Mouse (Mus musculus): Measurements from ENCODE around the gene Pgm5. TPM values are rescaled to one million over a fixed set of nuclear protein-coding genes. Genes with fewer than 3 reads are reported as not detected.

Gene Pgm5
- polyA plus RNA-seq, 1 experiment from 2014 or later = 0.08 TPM

DNA sequence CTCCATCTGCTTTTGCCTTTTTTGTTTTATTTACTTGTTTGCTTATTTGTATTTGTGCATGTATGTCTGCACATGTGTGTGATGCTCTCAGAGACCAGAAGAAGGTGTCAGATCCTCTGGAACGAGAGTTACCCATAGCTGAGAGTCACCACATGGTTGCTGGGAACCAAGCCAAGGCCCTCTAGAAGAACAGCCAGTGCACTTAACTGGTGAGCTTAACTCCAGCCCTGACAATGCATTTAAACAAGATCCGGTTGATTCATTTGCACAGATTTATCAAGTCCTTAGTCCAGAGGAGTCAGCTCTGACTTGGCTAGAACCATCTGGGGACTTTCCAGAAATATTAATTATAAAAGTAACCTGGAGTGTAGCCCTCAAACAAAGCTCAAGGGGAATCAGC lies 12.2 kb upstream of the Pgm5 start:
- H3K27me3 ChIP-seq (replicated peaks; ENCODE audit: control insufficient read depth, insufficient read depth, low read length) = no peaks in the 10 kb centered on the region
- no peaks in the 10 kb centered on the region for H3K9me3 ChIP-seq (ENCODE audit: control insufficient read depth, low read length)
- no peak for ATAC-seq
- H3K9ac ChIP-seq (replicated peaks; ENCODE audit: low read depth, low read length) = no peak overlapping the region
- no peak overlapping the region for H3K4me2 ChIP-seq (ENCODE audit: low read length)
- WGBS = 29% methylated on average over 2 of the region's 2 CpGs
- no peaks in the 10 kb centered on the region for H3K36me3 ChIP-seq (ENCODE audit: control insufficient read depth, insufficient read depth)
- H3K4me3 ChIP-seq (replicated peaks; ENCODE audit: low read length) = no peak overlapping the region
- no peaks in the 10 kb centered on the region for H3K4me1 ChIP-seq (replicated peaks; ENCODE audit: control insufficient read depth, insufficient read depth, low read length)
- H3K27ac ChIP-seq (ENCODE audit: low read length) = no peak overlapping the region

DNA sequence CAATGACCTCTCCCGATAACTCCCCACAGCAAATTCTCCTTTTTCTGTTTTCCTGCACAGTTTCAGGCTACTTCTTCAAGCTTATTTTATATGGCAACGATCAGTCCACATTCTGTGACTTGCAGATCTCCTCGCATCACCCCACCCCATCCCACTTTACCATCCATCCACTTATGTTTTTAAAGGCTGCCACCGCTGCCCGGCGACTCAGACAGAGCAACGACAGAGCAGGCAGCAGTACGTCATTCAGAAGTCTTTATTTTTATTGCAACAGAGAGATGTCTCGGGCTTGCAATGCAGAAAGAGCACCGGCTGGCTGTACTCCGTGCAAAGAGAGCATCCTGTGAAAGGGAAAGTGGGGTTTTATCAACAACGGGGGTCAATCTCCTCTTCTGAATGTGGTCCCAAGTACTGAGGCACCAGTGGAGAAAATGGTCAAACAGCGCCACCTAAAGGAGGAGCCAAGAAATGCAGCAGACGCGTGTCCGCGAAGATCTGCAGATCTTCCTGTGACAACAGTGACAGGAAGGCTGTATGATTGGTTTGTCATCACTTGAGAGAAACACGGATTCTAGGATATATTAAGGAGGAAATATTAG lies 9.5 kb upstream of the Pgm5 start:
- Histone ChIP-seq H3K4me3 (replicated peaks; ENCODE audit: low read length) (peak overlapping the region; percentile 42), H3K4me1 (replicated peaks; ENCODE audit: control insufficient read depth, insufficient read depth, low read length) (no peaks in the 10 kb centered on the region), H3K27me3 (replicated peaks; ENCODE audit: control insufficient read depth, insufficient read depth, low read length) (no peaks in the 10 kb centered on the region), H3K4me2 (ENCODE audit: low read length) (peak overlapping the region; percentile 70), H3K27ac (ENCODE audit: low read length) (no peak overlapping the region), H3K9me3 (ENCODE audit: control insufficient read depth, low read length) (no peaks in the 10 kb centered on the region), H3K36me3 (ENCODE audit: control insufficient read depth, insufficient read depth) (no peaks in the 10 kb centered on the region), H3K9ac (replicated peaks; ENCODE audit: low read depth, low read length) (peak overlapping the region; percentile 51)
- ATAC-seq = peak; percentile 89
- 15% methylated on average over 18 of the region's 18 CpGs for WGBS

DNA sequence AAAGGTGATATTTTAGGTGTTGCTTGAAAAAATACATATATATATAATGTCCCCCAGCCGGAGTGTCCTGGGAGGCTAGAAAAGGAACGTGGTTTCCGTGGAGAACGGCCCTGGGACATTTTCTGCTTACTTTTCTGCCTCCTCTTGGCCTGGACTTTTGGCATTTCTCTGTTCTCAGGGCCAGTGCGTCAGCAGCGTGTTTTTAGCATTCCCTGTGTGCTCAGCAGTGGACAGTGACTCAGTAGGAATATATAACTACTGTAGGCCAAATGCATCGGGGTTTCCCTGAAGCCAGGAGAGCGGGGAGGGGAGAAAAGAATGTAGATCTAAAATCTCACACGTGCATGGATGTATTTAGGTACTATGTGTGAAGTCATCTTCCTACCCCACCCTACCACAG lies 3.8 kb upstream of the Pgm5 start:
- H3K9me3 ChIP-seq (ENCODE audit: control insufficient read depth, low read length) = no peaks in the 10 kb centered on the region
- H3K4me1 ChIP-seq (replicated peaks; ENCODE audit: control insufficient read depth, insufficient read depth, low read length) = peaks cover 7% of the 10 kb centered on the region
- H3K27ac ChIP-seq (ENCODE audit: low read length) = no peak overlapping the region
- H3K27me3 ChIP-seq (replicated peaks; ENCODE audit: control insufficient read depth, insufficient read depth, low read length) = peaks cover 4% of the 10 kb centered on the region
- no peak for ATAC-seq
- WGBS = 89% methylated on average over 9 of the region's 9 CpGs
- H3K4me2 ChIP-seq (ENCODE audit: low read length) = no peak overlapping the region
- no peak overlapping the region for H3K4me3 ChIP-seq (replicated peaks; ENCODE audit: low read length)
- no peak overlapping the region for H3K9ac ChIP-seq (replicated peaks; ENCODE audit: low read depth, low read length)
- H3K36me3 ChIP-seq (ENCODE audit: control insufficient read depth, insufficient read depth) = no peaks in the 10 kb centered on the region

DNA sequence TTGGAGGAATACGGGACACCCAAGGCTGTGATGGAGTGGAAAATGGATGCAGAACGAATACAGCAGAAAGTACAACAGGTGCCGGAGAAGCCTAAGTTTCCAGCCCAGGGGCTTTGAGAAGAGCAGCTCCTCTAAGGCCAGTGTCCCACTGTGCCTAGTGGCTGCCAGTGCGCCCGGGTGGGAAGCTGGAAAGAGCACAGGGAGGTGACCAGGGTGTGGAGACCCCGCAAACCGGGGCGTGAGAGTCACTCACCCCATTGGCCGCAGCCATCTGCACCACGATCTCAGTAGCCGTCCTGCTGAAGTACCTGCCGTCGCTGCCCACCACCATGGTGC lies 411 bp downstream of the Pgm5 start:
- H3K9me3 ChIP-seq (ENCODE audit: control insufficient read depth, low read length) = no peaks in the 10 kb centered on the region
- H3K4me3 ChIP-seq (replicated peaks; ENCODE audit: low read length) = peak overlapping the region; percentile 35
- H3K36me3 ChIP-seq (ENCODE audit: control insufficient read depth, insufficient read depth) = no peaks in the 10 kb centered on the region
- H3K9ac ChIP-seq (replicated peaks; ENCODE audit: low read depth, low read length) = peak overlapping the region; percentile 38; the same call in 1 of the 2 replicates
- WGBS = 17% methylated on average over 13 of the region's 13 CpGs
- ATAC-seq = no peak
- H3K27me3 ChIP-seq (replicated peaks; ENCODE audit: control insufficient read depth, insufficient read depth, low read length) = peaks cover 4% of the 10 kb centered on the region
- peak overlapping the region; percentile 59 for H3K4me2 ChIP-seq (ENCODE audit: low read length)
- peaks cover 7% of the 10 kb centered on the region for H3K4me1 ChIP-seq (replicated peaks; ENCODE audit: control insufficient read depth, insufficient read depth, low read length)
- no peak overlapping the region for H3K27ac ChIP-seq (ENCODE audit: low read length)

DNA sequence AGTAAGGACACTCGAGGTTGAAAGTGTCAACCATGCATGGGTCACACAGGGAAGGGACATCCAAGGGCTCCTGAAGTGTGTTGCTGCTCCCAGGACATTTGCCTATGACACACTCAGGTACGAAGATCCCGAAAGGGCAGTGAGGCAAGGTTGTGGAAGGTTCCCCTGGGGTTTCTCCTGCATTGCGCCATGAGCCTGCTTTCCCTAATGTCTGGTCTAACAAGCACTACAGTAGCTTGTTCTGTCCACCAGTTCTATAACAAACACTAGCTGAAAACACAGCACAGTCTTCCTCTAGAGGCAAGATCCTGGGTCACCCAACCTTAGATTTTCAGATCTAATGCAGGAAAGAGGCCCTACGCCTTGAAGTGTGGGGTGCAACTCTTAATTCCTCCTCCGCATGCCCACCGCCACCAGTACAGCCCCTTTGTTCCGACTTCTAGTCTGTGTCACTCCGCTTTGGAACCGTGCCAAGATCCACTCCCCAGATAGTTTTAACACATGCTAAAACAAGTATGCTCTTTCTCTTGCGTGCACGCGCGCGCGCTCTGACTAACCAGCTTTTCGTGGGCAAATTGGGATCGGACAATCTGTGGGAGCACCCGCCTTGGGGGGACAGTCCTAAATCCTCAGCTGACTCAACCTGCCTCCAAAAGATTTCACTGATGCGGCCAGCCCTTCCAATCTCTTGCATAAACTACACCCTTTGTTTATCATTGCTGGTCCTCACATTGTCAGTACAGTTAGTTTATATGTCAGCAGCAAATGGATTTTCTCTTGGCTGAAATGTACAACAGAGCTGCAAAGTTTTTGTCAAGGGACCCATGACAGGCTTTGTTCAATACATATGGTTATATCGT lies 10.0 kb downstream of the Pgm5 start:
- Histone ChIP-seq H3K27ac (ENCODE audit: low read length) (no peak overlapping the region), H3K27me3 (replicated peaks; ENCODE audit: control insufficient read depth, insufficient read depth, low read length) (no peaks in the 10 kb centered on the region), H3K36me3 (ENCODE audit: control insufficient read depth, insufficient read depth) (no peaks in the 10 kb centered on the region), H3K9me3 (ENCODE audit: control insufficient read depth, low read length) (no peaks in the 10 kb centered on the region), H3K9ac (replicated peaks; ENCODE audit: low read depth, low read length) (no peak overlapping the region), H3K4me1 (replicated peaks; ENCODE audit: control insufficient read depth, insufficient read depth, low read length) (peaks cover 6% of the 10 kb centered on the region), H3K4me3 (replicated peaks; ENCODE audit: low read length) (no peak overlapping the region), H3K4me2 (ENCODE audit: low read length) (peak overlapping the region; percentile 20)
- 57% methylated on average over 21 of the region's 21 CpGs for WGBS
- peak; percentile 65 for ATAC-seq

DNA sequence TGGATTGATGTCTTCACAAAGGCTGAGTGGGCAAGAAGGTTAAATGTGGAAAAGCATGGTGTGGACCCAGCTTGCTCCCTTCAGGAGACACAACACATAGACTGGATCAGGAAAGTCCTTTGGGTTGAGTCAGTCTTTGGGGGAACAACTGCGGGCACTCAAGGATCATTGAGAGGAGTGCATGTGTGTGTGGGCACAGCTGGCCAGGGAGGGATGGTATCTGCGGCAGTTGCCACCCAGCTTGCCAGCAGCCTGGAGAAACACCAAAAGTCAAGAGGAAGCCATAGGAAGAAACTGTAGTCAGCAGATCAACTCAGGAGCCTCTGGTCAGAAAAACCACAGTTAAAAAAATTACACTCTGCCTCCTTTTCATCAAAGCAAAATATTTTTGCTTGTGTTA lies 12.8 kb downstream of the Pgm5 start:
- no peak for ATAC-seq
- WGBS = 94% methylated on average over 2 of the region's 2 CpGs
- no peaks in the 10 kb centered on the region for H3K27me3 ChIP-seq (replicated peaks; ENCODE audit: control insufficient read depth, insufficient read depth, low read length)

DNA sequence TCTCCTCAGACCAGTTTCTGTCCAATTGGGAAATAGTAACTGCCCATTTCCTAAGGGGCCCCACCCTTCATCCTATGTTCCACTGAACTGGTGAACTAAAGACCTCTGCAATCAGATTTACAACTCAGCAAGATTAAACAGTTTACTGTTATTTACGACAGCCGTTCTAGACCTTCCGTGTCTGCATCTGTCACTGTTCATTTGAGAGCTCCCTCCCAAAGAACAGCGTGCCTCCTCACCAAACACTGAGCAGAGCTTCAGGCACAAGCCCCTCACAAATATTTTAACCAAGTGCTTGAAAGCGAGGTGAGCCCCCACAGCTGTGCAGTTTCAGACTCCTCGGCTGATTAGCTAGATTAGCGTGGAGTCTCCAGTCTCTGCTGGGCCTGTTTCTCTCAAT lies 13.3 kb downstream of the Pgm5 start:
- peaks cover 14% of the 10 kb centered on the region for H3K4me1 ChIP-seq (replicated peaks; ENCODE audit: control insufficient read depth, insufficient read depth, low read length)
- WGBS = 64% methylated on average over 7 of the region's 7 CpGs
- no peaks in the 10 kb centered on the region for H3K36me3 ChIP-seq (ENCODE audit: control insufficient read depth, insufficient read depth)
- H3K4me2 ChIP-seq (ENCODE audit: low read length) = no peak overlapping the region
- H3K4me3 ChIP-seq (replicated peaks; ENCODE audit: low read length) = no peak overlapping the region
- no peaks in the 10 kb centered on the region for H3K27me3 ChIP-seq (replicated peaks; ENCODE audit: control insufficient read depth, insufficient read depth, low read length)
- H3K9me3 ChIP-seq (ENCODE audit: control insufficient read depth, low read length) = no peaks in the 10 kb centered on the region
- H3K9ac ChIP-seq (replicated peaks; ENCODE audit: low read depth, low read length) = no peak overlapping the region
- H3K27ac ChIP-seq (ENCODE audit: low read length) = no peak overlapping the region
- no peak for ATAC-seq

More for the DNA sequence above, 12.8 kb downstream of the Pgm5 start:
- no peak overlapping the region for H3K9ac ChIP-seq (replicated peaks; ENCODE audit: low read depth, low read length)
- H3K36me3 ChIP-seq (ENCODE audit: control insufficient read depth, insufficient read depth) = no peaks in the 10 kb centered on the region
- no peak overlapping the region for H3K4me3 ChIP-seq (replicated peaks; ENCODE audit: low read length)
- H3K4me1 ChIP-seq (replicated peaks; ENCODE audit: control insufficient read depth, insufficient read depth, low read length) = peaks cover 14% of the 10 kb centered on the region
- no peak overlapping the region for H3K27ac ChIP-seq (ENCODE audit: low read length)
- no peaks in the 10 kb centered on the region for H3K9me3 ChIP-seq (ENCODE audit: control insufficient read depth, low read length)
- H3K4me2 ChIP-seq (ENCODE audit: low read length) = no peak overlapping the region

GRCm38 (mm10) chr19:24845007-24845546 lies 16.6 kb downstream of the Pgm5 start:
- 30% methylated on average over 7 of the region's 7 CpGs for WGBS
- H3K27me3 ChIP-seq (replicated peaks; ENCODE audit: control insufficient read depth, insufficient read depth, low read length) = no peaks in the 10 kb centered on the region
- no peaks in the 10 kb centered on the region for H3K36me3 ChIP-seq (ENCODE audit: control insufficient read depth, insufficient read depth)
- peak; percentile 81 for ATAC-seq
- no peaks in the 10 kb centered on the region for H3K9me3 ChIP-seq (ENCODE audit: control insufficient read depth, low read length)
- H3K4me3 ChIP-seq (replicated peaks; ENCODE audit: low read length) = no peak overlapping the region
- H3K9ac ChIP-seq (replicated peaks; ENCODE audit: low read depth, low read length) = no peak overlapping the region
- H3K27ac ChIP-seq (ENCODE audit: low read length) = no peak overlapping the region
- H3K4me1 ChIP-seq (replicated peaks; ENCODE audit: control insufficient read depth, insufficient read depth, low read length) = peaks cover 8% of the 10 kb centered on the region
- H3K4me2 ChIP-seq (ENCODE audit: low read length) = no peak overlapping the region

GRCm38 (mm10) chr19:24842080-24842479 lies 19.6 kb downstream of the Pgm5 start:
- Histone ChIP-seq H3K4me3 (replicated peaks; ENCODE audit: low read length) (no peak overlapping the region), H3K4me1 (replicated peaks; ENCODE audit: control insufficient read depth, insufficient read depth, low read length) (peaks cover 8% of the 10 kb centered on the region), H3K9me3 (ENCODE audit: control insufficient read depth, low read length) (no peaks in the 10 kb centered on the region), H3K9ac (replicated peaks; ENCODE audit: low read depth, low read length) (no peak overlapping the region), H3K27ac (ENCODE audit: low read length) (no peak overlapping the region), H3K27me3 (replicated peaks; ENCODE audit: control insufficient read depth, insufficient read depth, low read length) (no peaks in the 10 kb centered on the region), H3K4me2 (ENCODE audit: low read length) (no peak overlapping the region), H3K36me3 (ENCODE audit: control insufficient read depth, insufficient read depth) (no peaks in the 10 kb centered on the region)
- no peak for ATAC-seq
- WGBS = 92% methylated on average over 3 of the region's 3 CpGs
